Mouse (Mus musculus) frontal cortex, postnatal 10 days (tissue): Measurements from ENCODE around the gene Grin2a.

ENCODE experiments used
- DNase-seq, 2 experiments: peaks; one replicate each; pipeline ENCODE4 v3.0.0; 2022; ENCODE audit warnings: low spot score in 2 of 2, mixed read lengths in 1 of 2

Gene Grin2a

DNA sequence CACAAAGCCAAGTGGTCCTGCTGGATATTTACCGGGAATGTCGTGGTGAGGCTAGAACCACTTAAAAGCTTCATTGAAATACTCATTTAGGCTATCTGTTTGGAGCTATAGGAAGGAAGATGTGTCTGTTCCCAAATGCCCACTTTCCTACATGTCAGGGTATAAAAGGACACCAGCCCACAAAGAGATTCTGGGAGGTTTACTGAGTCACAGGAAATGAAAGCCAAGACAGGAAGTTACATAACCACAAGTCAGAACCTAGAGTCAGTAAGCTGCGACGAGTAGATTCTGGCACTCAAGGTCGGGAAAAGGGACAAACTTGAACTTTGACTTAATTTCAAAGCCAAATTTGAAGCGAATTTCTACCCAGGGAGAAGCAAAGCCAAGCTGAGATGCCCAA lies 30.9 kb downstream of the Grin2a start:
- no peak for DNase-seq

DNA sequence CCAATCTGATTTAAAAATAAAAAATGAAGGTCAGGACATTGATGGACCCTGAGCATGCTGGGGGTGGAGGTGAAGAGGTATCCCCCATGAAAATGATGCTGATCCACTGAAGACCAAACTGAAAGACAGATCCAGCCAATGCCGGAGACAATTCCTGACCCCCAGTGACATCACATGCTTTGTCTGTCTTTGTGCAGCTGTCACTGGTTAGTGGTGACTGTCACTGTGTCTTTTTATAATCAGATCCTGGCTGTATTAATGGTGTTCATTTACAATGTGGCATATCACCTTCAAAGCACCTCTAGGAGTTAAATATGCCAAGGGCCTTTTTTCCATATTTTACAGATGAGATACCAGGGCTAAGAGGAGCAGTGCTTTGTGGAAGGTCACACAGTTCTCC lies 32.9 kb downstream of the Grin2a start:
- DNase-seq: no peak

DNA sequence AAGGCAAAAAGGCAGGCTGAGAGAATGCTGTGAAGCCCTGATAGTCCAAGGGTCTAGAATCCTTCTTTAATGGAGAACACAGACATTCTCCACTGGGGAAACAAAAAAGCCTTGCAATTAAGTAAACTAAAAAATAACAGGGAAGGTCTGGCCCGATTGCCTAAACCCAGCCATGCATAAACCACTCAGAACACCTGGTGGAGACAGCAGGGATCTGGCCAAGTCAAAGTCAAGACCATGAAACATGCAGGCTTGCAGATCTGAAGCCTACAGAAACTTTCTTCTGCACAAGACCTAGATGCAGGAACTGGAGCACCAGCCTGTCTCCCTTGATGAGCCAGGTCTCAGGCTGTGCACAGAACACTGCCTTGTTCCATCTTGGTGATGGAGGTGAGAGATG lies 36.0 kb downstream of the Grin2a start:
- DNase-seq: no peak

DNA sequence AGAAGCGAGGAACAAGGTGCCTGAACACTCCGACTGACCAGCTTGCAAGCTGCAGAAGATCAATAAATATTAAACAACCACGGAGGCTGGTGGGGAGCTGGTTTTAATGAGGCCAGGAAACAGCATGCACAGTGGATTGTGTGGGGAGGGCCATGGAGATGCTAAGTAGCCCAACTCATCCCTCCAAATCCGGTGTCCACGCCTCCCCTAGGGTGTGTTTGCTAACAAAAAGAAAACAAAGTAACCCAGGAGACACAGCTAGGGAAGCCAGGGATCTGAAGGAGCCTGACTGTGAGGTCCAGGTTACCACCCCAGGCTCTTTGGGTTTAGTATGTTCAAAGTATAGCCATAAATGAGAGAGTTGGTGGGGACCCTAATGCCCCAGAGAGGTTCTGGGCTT lies 41.1 kb downstream of the Grin2a start:
- DNase-seq: no peak

DNA sequence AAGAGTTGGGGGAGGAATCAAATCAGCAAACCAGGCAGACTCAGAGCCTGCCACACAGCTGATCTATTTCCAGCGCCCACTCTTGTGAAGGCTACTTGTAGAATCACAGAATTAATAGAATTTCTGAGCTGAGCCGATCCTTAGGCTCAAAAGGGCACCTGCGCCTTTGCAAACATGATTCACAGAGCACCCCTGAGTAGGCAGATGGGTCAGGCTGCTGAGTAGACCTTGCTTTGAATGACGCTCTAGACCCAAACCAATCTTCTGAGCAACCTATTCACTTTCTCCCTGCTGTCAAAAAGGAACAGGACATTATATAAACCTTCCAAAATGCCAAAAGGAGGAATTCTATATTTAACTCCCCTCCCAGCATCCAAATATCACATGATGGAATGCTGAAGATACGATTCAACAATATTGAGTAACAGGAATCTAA lies 41.9 kb downstream of the Grin2a start:
- DNase-seq: no peak

DNA sequence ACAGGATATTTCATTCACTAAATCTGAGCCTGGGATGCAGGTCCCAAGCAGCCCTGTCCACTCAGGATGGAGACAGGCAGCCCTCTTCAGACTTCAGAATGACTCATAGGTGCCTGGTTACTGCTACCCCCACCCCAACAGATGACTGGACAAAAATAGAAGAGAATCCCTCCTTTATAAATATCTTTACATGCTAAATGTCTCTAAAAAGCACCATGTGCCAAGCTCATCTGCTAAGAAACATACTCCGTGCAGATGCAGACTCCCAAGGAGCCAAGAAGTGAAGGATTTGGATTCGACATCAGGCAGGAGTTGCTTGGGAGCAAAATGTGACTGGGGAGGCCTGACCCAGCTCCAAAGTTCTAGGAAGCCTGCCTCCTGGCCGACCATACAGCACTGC lies 46.1 kb downstream of the Grin2a start:
- DNase-seq: no peak

DNA sequence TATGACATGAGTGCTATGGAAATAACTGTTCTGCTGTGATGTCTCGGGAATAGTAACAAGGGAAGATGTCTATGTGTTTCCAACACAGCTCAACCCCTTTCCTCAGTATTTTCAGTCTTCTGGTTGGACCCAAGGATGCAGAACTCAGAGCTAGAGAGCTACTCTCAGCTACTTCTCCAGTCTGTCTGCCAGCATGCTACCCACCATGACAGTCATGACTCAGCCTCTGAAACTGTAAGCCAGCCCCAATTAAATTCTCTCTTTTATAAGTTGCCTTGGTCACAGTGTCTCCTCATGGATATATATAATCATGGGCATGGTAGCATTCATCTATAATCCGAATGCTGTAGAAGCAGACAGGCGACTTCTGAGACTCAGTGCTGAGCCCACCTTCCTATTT lies 47.9 kb downstream of the Grin2a start:
- DNase-seq: no peak

DNA sequence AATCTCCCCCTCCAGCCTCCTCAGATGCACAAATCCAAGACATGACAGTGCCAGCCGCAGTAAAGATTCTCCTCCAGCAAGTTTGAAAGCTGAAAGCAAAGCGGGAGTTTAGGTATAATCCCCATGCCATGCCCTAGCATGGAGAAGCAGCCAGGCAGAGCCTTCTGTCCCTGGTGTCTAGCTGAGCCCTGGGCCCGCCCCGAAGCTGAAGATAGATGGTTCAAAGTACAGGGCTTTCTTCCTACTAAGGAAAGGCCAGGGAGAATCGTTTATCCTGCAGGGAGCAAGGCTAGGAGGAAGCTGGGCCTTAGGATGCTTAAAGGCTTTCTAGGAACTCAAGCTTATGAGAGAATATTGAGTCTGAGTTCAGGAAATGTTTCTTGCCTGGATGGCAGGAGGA lies 50.5 kb downstream of the Grin2a start:
- DNase-seq: no peak

DNA sequence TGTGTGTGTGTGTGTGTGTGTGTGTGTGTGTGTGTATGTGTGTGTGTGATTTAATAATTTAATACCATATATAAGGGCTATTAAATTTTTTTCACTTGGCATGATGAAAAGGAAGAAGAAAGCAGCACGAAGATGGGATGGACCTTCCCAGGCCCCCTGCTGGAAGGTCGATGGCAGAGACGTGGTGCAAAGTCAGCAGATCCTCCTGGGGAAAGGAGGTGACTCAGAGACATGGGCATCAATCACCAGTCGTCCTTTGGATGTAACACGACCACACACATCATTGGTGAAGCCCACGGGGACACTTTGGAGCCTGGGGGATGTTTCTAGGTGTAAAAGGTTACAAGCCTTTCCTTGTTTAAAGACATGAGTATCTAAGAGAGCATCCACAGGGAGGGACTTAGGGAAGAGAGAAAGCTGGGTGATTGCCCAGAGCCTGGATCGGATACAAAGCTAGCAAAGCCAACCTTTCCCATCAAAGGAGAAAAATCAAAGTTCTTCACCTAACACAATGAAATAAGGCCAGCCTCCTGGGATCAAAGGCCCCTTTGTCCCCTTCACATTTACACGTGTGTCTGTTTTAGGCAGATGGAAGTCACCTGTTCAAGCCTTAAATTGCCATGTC lies 53.9 kb downstream of the Grin2a start:
- DNase-seq: no peak

DNA sequence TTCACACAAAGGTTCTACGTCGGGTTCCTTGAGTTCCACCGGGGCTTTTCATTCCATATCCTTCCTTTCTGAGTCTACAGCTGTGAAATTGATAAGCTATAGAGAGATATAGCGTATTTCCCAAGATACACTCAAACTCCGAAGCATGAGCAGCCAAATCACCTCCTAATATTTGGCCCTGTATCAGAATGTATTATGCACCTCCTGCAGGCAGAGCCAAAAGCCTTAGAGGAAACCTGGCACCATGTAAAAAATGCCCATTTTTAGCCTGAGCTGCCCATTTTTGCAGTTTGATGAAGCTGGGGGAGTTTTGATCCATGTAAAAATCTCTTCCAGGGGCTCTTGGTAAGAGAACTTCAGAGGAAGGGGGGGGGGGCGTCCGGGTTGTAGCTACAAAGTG lies 54.6 kb downstream of the Grin2a start:
- DNase-seq: no peak

DNA sequence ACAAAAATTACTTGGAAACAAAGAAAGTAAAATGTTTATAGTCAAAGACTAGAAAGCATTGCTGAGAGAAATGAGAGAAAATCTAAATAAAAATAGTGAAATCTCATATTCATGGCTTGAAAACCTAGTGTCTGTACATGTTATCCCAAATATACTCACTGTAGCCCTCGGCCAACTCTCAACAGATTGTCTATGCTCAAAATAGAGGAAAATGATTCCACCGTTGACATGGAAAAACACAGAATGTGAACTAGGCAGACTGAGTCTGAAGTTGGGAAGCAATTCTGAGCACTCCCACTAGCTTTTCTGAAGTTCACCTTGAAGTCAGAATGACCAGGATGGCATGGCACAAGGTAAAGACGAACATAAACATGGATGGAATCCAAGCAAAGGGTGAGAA lies 84.7 kb downstream of the Grin2a start:
- no peak for DNase-seq

DNA sequence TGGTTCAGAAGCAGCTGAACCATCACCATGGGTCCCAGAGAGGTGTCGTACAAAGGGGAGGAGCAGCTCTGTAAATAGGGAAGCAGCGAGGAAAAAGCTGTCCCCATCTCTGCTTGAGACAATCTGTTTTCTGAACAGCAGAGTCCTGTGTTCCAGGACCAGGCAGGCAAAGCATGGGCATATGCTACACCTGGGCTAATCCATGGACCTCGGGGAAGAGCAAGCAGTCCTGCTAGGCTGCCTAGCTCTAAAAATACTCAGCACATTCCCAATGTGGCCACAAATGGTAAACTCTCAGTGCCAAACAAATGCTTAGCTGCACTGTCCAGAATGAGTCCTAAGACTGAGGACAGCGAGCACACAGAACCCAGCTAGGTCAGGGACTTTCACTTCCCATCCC lies 86.1 kb downstream of the Grin2a start:
- no peak for DNase-seq

DNA sequence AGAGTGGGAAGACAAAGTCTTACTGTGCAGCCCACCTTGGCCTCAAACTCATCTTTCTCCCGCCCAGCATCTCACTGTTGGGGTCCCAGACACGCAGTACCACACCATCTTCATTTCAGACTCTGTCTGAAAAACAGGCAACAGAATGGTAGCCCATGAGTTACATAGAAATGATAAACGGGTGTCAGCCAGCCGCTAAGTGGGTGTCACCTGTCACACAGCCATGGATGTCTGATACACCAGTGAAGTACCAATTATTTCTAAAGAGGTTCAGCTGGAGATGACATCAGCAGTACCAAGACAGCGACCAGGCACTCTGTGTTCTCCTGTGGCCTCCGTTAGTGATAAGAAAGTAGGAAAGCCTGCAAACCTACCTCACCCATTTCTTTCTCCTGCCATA lies 90.9 kb downstream of the Grin2a start:
- DNase-seq: no peak

DNA sequence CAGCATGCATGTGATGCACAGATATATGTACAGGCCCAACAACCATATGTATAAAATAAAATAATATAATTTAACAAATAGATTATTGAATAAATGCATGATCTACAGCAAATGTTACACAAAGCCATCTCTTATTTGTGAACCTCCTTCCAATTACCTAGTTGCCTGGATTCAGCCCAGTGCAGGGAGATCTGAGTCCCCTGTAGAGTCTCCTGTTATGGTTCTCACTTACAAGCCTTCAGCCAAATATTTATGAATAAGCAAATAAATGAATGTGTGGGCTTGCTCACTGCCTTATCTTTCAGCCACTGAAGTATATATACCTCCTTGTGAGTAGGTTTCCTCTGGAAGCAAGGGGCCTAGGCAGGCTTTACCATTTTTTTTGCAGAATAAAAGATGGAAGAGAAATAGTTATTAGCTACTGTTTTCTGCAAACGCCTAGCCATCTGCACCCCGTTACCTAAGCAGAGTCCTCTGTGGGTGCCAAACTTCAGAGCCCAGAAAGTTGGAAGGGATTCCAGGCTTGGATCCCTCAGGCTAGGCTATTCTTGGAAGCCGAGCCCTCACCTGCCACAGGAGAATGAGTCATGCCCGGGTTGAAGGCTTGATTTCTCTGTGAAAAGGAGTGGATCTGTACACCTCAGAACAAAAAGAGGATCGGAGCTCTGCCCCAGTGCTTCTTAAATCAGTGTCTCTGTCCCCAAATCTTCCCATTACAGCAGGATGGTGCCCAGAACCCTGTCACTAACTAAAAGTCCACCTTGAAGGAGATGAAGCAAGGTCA lies 92.5 kb downstream of the Grin2a start:
- no peak for DNase-seq

DNA sequence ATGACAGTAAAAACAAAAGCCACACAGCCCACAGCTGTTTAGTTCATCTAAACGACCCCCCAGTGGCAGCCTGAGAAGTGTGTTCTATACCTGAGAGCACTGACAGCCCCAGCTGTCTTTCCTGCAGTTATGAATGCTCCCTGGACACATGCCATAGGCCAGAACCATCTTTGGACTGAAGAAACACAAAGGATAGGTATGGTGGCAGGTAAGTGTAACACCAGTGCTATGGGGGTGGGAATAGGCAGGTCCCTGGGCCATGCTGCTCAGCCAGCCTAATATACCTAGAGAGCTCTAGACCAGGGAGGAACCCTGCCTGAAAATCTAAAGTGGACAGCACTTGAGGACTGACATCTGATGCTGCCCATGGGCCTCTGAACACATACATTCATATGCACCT lies 93.9 kb downstream of the Grin2a start:
- no peak for DNase-seq

DNA sequence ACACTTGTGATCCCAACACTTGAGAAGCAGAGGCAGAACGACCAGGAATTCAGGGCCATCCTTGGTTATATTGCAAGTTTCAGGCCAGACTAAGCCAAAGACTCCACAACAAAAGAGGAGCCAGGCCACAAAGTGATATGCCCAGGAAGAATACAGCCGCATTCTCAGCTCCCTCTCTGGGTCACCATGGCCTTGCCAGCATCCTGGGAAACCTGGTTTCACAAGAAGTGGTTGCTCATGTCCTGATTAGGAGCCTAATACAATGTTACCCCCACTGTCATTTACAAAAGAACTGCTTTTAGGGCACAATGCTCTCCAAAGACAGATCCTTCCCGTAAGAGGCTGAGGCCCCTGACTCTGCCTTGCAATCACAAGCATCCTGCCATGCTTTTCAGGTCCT lies 94.4 kb downstream of the Grin2a start:
- DNase-seq: no peak

DNA sequence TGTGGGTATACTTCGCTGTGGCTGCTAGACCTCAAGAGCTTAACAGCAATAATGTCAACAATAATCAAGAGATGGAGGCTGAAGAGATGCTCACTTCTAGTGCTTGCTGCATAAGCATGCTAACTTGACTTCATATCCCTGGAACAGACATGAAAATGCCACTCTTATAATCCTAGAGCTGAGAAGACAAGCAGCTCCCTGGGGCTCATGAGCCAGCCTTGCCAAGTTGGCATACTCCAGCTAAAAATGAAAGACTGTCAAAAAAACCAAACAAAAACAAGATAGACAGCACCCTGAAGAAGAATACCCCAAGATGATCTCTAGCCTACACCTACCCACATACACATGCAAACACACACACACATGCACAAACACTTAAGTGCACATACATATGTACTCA lies 95.2 kb downstream of the Grin2a start:
- no peak for DNase-seq

DNA sequence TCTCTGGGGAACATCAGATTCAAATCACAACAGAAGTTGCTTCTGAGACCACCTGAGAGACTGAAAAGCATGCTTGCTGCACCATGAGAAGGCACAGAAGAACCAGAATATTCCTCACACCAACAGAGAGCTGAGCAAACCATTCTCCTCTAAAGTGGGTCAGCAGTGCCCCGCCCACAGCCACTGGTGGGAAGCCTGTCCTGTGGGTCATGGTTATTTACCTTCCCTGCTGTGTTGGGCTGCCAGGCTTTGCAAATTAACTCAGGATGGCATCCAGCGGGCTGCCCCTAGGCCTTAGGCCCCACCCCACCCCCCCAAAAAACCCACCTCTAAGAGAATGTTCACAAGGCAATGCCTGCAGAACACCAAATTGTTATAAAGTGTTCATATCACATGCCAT lies 96.2 kb downstream of the Grin2a start:
- no peak for DNase-seq

DNA sequence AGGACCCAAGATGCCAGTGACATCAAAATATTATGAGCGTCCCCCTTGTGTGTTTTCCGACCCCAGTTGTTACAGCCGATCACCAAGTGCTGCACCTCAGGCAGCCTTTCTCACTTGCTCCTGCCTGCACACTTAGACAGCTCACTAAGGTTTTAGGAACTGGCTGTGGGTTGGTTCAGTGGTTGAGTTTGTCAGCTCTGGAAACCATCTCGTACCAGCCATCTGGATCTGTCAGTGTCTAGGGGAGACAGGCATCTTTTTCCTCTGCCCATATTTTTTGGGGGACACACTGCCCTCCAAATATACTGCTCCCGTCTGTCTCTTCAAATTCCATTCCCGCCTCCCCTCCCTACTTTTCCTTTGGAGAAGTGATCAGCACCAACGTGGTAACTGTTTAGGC lies 99.8 kb downstream of the Grin2a start:
- DNase-seq: no peak

DNA sequence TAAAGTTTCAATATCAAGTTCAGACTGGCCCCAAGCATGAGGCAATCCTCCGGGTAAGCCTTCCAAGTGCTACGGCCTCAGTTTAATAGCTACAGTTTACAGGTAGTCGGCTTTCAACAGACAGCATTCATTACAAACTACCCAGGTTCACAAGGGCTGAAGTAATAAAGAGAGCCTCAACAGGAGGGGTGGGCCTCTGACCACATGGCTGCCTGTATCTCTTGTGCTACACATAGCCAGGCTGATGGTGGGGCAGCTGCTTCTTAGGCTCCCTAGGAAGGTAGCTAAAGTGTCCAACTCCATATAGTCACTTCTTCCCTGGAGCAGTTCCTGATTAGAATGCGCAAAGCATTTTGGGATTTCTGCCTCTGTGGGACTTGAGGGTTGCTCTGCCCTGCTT lies 109.2 kb downstream of the Grin2a start:
- no peak for DNase-seq

DNA sequence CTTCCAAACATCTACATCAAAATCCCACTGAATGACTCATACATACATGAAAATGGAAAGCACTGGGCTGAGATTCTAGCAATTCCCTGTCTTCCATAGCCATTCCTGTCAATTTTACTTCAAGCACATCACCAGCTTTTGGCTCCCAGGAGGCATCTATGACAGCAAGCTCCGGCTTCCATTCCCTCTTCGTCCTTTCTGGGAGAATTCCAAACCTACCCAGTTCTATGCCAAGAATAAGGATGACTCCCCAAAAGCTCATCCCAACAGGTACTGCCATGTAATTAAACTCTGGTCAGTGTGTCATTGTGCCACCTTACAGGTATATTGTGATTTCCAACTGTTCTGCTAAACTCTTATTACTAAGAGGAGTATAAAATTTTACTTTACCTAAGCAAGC lies 111.2 kb downstream of the Grin2a start:
- DNase-seq: no peak

DNA sequence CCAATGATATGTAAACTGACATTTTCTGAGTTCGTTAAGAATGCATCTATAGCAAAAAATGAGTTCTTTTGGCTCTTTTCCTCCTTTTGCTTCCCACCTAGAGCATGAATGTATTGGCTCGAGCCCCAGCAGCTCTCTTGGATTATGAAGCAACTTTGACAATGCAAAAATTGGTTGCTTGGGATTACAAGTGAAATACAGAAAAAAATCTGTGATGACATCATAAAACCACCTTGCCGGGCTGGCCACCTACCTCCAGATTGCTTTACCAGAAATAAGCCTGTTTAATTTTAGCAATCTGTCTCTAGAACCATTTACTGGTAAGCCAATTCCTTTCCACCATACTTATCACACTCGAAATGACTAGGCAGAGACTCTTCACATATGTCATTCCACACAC lies 112.9 kb downstream of the Grin2a start:
- DNase-seq: no peak

DNA sequence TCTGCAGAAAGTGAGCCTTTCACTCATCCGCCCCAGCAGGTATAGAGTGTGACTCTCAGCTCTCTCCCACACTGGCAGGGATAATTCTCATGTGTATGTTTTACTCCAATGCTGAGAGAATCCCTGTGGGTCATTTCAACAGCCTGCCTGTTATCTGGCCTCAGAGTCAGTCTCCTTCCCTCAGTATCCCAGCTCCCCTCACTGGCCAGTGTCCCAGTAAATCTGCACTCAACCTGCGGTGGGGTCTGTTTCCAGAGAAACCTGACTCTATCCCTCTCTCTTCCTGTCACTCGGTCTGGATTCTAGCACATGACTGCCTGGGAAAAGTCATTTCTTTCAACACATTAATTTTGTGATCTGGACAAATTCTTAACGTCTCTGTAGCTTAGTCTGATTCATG lies 122.4 kb downstream of the Grin2a start:
- DNase-seq: no peak

DNA sequence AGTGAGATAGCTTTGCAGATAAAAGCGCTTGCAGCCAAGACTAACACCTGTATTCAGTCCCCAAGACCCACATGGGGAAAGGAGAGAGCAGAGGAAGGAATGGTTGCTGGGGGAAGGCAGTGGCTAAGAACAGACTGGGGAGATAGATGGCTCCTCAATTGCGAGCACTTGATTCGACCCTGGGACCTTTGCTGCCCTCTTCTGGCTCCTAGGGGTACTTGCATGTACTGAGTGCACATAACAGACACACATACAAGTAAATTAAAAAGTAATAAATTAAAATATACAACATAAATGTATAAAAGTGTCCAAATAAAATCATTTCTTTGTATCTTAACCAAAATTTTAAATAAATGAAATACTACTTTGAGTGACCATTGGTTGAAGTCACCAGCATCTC lies 129.7 kb downstream of the Grin2a start:
- no peak for DNase-seq
